Mouse (Mus musculus) hindbrain, postnatal 0 days (tissue): ENCODE results near the gene Upk3bl. TPM values are rescaled to one million over a fixed set of nuclear protein-coding genes. Genes with fewer than 3 reads are reported as not detected.

Experiments
- ATAC-seq: fragments of 200-750 bp; cut with Nextera tagmentation; 2 replicates; pipeline ENCODE4 v1.8.0; 2017; ENCODE audit warnings: mild to moderate bottlenecking, moderate TSS enrichment, moderate library complexity
- DNase-seq: peaks from one replicate; pipeline ENCODE4 v3.0.0-alpha.2; 2015; ENCODE audit warnings: low spot score
- H3K27ac ChIP-seq: fragments of 300-500 bp; sonication (generic); 2 replicates; pipeline ENCODE4 v1.5.1; 2014; ENCODE audit warnings: mild to moderate bottlenecking
- H3K27me3 ChIP-seq: fragments of 300-500 bp; sonication (generic); 2 replicates; pipeline ENCODE4 v1.6.1; 2014; ENCODE audit warnings: low read length, mixed read lengths; ENCODE audit not compliant: insufficient read depth
- H3K36me3 ChIP-seq: fragments of 300-500 bp; sonication (generic); 2 replicates; pipeline ENCODE4 v1.6.1; 2014; ENCODE audit warnings: low read length, mixed read lengths; ENCODE audit not compliant: insufficient read depth
- H3K4me1 ChIP-seq: fragments of 300-500 bp; sonication (generic); 2 replicates; pipeline ENCODE4 v1.6.1; 2014; ENCODE audit warnings: antibody characterized with exemption, low read length, mixed read lengths; ENCODE audit not compliant: insufficient read depth
- H3K4me2 ChIP-seq: fragments of 300-500 bp; sonication (generic); 2 replicates; pipeline ENCODE4 v1.6.1; 2014; ENCODE audit warnings: low read depth, mild to moderate bottlenecking, low read length, moderate library complexity, mixed read lengths
- H3K4me3 ChIP-seq: fragments of 300-500 bp; sonication (generic); 2 replicates; pipeline ENCODE4 v1.5.1; 2014; ENCODE audit warnings: low read length
- H3K9ac ChIP-seq: fragments of 300-500 bp; sonication (generic); replicated peaks from 2 replicates; pipeline ENCODE4 v1.6.1; 2014; ENCODE audit warnings: mild to moderate bottlenecking, low read length, moderate library complexity, mixed read lengths
- H3K9me3 ChIP-seq: fragments of 300-500 bp; sonication (generic); 2 replicates; pipeline ENCODE4 v1.6.1; 2016; ENCODE audit warnings: low read length, mixed read lengths
- CTCF ChIP-seq: IDR thresholded peaks from 2 replicates; pipeline ENCODE4 v1.5.1; 2016; ENCODE audit warnings: antibody characterized with exemption, control low read depth, low read depth
- WGBS: fragments of 180-500 bp; shearing (Covaris S2); extraction: QIAGEN DNeasy Blood & Tissue Kit; methylation state at CpG from one replicate; pipeline ENCODE4 v1.1.7; 2014; 5-methylcytosine and 5-hydroxymethylcytosine counted together
- polyA plus RNA-seq: library from polyadenylated mRNA; unstranded; fragments of >200 nt; fragmentation: Nextera tagmentation; extraction: Ambion mirVana; gene quantifications from 2 replicates; pipeline ENCODE4 v1.2.1, GENCODE M21; 2015
- total RNA-seq: library from RNA; depleted of rRNA; stranded (reverse); fragments of >200 nt; gene quantifications from 2 replicates; pipeline ENCODE4 v1.2.3, GENCODE M21; 2014

Upk3bl gene
- total and polyA plus RNA-seq, 2 experiments from 2014 or later: 0.14 TPM; not detected in 1

DNA sequence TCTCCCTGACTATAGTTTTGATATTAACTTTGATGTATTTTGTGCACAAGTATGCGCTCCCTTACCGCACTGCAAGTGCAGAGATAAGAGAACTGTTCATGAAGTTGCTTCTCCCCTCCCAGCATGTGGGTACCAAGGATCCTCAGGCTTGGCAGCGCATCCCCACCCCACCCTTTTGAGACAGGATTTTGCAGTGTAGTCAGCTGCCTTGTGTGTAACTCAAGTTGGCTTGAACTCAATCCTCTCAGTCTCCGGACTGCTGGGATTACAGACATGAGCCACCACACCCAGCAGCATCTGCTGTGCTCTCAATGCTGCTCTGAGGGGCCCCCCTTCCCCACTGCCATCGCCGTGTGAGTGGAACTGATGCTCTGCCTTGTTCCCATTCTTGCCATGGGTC is 37.0 kb upstream of the Upk3bl start:
- 56% methylated on average over 6 of the region's 6 CpGs for WGBS
- DNase-seq: peak; percentile 42
- ATAC-seq: no peak

DNA sequence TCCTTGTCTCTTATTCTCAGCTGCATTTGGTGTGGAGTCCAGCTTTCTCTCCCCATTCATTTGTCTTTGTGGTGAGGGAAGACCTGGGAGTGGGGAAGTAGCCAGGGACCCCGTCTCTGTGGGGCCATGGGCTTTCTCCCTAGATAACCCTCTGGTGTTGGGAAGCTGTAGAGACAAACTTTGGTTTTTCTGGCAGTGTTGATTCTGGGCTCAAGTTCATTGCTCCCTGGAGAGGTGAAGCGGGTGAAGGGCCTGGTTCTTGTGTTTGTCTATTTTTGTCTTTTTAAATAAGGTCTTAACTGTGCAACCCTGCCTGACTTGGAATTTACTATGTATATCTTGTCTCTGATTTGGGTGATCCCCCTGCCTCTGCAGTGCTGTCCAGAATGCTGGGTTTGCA is 35.6 kb upstream of the Upk3bl start:
- no peak overlapping the region for H3K9ac ChIP-seq
- no peak overlapping the region for H3K4me2 ChIP-seq
- TF ChIP-seq CTCF: no peak
- H3K27me3 ChIP-seq: no peaks in the 10 kb centered on the region
- 75% methylated on average over 2 of the region's 2 CpGs for WGBS
- no peaks in the 10 kb centered on the region; the same call in 1 of the 2 replicates for H3K36me3 ChIP-seq
- DNase-seq (no peak), ATAC-seq (no peak)
- 0 out of 2 replicates have a peak, but pooled peaks cover 2% of the 10 kb centered on the region for H3K4me1 ChIP-seq
- H3K9me3 ChIP-seq: no peaks in the 10 kb centered on the region
- no peak overlapping the region for H3K4me3 ChIP-seq
- no peak overlapping the region for H3K27ac ChIP-seq

More for the DNA sequence above, 37.0 kb upstream of the Upk3bl start:
- H3K27me3 ChIP-seq: no peaks in the 10 kb centered on the region
- H3K36me3 ChIP-seq: peaks cover 4% of the 10 kb centered on the region
- H3K27ac ChIP-seq: no peak overlapping the region
- H3K9me3 ChIP-seq: no peaks in the 10 kb centered on the region
- no peak overlapping the region for H3K4me2 ChIP-seq
- H3K4me3 ChIP-seq: no peak overlapping the region
- no peak overlapping the region for H3K9ac ChIP-seq
- no peak for TF ChIP-seq CTCF
- H3K4me1 ChIP-seq: 0 out of 2 replicates have a peak, but pooled peaks cover 2% of the 10 kb centered on the region

DNA sequence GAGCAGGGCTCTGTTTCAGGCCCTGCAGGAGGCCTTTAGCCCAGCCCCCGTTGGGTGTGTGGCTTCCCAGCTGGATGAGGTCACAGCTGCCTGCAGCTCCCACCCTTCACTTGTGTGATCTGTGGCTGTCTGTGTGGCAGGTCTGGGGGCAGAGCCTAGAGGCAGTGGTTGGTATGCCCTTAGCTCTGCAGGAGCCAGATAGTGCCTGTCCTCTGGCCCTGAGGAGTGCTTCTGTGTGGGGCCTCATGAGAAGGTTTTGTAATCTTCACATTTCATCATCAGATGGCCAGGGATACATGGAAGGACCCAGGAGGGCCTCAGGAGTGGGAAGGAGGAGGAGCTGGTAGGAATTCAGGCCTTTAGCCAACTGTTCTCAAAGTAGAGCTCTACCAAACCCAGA is 34.4 kb upstream of the Upk3bl start:
- TF ChIP-seq CTCF: no peak
- ATAC-seq: no peak
- Histone ChIP-seq H3K4me2 (no peak overlapping the region), H3K27ac (no peak overlapping the region), H3K9ac (no peak overlapping the region), H3K4me1 (0 out of 2 replicates have a peak, but pooled peaks cover 2% of the 10 kb centered on the region), H3K4me3 (no peak overlapping the region), H3K27me3 (no peaks in the 10 kb centered on the region), H3K9me3 (no peaks in the 10 kb centered on the region), H3K36me3 (no peaks in the 10 kb centered on the region; the same call in 1 of the 2 replicates)
- no peak for DNase-seq
- WGBS: 53% methylated on average over 1 of the region's 1 CpGs

DNA sequence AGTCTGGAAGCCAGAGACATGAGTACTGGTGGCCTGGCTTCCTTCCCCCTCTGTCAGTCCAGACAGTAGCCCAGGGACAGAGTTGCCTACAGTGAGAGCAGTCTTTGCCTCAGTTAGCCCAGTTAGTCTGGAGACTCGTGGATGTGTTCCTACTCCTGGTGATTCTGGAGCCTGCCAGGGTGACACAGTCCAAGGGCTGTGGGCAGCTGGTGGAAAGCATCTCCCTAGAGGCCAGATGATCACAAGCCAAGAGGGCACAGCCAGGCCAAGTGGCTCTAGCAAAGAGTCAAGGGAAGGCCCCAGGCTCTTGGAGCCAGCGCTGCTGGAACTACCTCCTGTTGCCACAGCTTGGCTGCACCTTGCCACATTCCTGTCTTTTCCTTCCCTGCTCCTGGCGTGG is 28.6 kb upstream of the Upk3bl start:
- Histone ChIP-seq H3K4me3 (no peak overlapping the region), H3K27ac (no peak overlapping the region), H3K9me3 (no peaks in the 10 kb centered on the region), H3K4me2 (no peak overlapping the region), H3K36me3 (peaks cover 40% of the 10 kb centered on the region), H3K9ac (no peak overlapping the region), H3K4me1 (no peaks in the 10 kb centered on the region), H3K27me3 (no peaks in the 10 kb centered on the region)
- ATAC-seq: no peak
- DNase-seq: no peak
- no peak for TF ChIP-seq CTCF
- 66% methylated on average over 3 of the region's 3 CpGs for WGBS

DNA sequence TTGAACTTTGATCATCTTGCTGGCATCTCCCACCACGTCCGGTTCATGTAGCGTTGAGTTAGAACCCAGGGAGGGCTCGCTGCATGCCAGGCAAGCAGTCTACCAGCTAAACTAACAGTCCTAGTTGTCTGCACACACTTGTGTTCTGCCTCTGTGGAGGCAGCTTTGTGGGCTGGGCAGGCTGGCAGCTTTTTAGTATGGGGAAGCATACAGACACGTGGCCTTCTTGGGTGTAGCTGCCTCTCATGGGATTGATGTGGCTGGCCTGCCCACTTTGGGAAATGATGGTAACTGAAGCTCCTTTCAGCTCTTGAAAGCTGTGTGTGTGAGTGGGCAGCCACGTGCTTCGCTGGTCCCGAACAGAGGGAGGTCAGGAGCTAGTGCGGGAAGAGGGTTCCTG is 27.4 kb upstream of the Upk3bl start:
- Histone ChIP-seq H3K4me3 (no peak overlapping the region), H3K4me1 (no peaks in the 10 kb centered on the region), H3K9me3 (no peaks in the 10 kb centered on the region), H3K4me2 (no peak overlapping the region), H3K36me3 (peaks cover 50% of the 10 kb centered on the region), H3K27me3 (no peaks in the 10 kb centered on the region), H3K9ac (no peak overlapping the region), H3K27ac (no peak overlapping the region)
- no peak for TF ChIP-seq CTCF
- no peak for ATAC-seq
- 75% methylated on average over 9 of the region's 9 CpGs for WGBS
- DNase-seq: no peak

DNA sequence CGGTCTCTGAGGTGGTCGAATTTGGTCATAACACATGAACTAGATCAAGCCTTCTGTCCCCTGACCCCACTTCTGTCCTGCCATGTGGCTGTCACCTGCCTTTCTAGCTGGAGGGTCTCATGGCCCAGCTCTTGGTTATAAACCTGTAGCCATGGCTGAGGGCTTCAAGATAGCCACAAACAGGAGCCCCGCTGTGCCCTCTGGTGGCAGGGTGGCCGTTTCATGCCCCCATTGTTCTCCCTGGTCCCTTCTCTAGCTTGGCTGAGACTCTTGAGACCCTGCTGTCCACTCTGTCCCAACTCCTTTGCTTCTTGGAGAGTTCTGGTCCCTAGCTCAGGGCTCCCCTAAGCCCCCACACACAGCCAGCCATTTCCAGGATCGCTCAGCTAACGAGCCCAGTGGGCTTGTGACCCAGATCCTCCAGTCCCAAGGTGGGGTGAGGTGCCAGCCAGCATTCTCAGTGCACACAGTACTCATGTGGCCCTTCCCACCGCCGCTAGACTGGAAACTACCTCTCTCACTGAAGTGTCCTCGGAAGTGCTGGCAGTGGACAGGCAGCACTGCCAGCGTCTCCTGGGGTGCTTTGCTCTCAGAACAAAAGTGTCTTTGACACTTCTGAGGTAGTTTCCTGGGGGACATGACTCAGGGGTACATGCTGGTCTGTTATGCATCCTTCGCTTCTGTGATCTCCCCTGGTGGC is 26.5 kb upstream of the Upk3bl start:
- H3K4me1 ChIP-seq: no peaks in the 10 kb centered on the region
- DNase-seq (no peak), ATAC-seq (no peak)
- H3K4me3 ChIP-seq: no peak overlapping the region
- no peaks in the 10 kb centered on the region for H3K9me3 ChIP-seq
- no peaks in the 10 kb centered on the region for H3K27me3 ChIP-seq
- H3K27ac ChIP-seq: no peak overlapping the region
- no peak overlapping the region for H3K9ac ChIP-seq
- H3K4me2 ChIP-seq: no peak overlapping the region
- 71% methylated on average over 11 of the region's 11 CpGs for WGBS
- TF ChIP-seq CTCF: no peak
- peaks cover 59% of the 10 kb centered on the region for H3K36me3 ChIP-seq

DNA sequence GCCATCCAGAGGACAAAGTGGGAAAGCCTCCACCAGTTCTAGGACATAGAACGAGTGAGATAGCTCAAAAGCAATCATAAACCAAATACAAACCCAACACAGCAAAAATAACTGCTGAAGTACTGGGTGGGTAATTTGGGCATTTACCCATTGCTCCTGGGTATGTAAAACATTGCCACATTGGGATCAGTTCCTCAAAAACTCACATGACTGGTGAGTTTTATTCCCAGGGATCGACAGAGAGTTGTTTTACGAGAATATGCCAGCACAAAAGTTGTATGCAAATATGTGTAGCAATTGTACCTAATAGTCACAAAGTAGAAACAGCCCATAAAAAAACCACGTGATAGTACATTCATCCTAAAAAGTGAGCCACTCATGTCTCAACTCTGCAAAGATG is 19.4 kb upstream of the Upk3bl start:
- H3K27me3 ChIP-seq: no peaks in the 10 kb centered on the region
- peaks cover 28% of the 10 kb centered on the region for H3K36me3 ChIP-seq
- WGBS: 84% methylated on average over 4 of the region's 4 CpGs
- no peak overlapping the region for H3K9ac ChIP-seq
- no peak for TF ChIP-seq CTCF
- H3K4me3 ChIP-seq: no peak overlapping the region
- ATAC-seq (no peak), DNase-seq (no peak)
- H3K27ac ChIP-seq: no peak overlapping the region
- no peak overlapping the region for H3K4me2 ChIP-seq
- no peaks in the 10 kb centered on the region for H3K9me3 ChIP-seq
- H3K4me1 ChIP-seq: no peaks in the 10 kb centered on the region
